Mouse (Mus musculus) kidney, embryonic 14.5 days (tissue): Measurements from ENCODE around the gene Rims4. TPM values are rescaled to one million over a fixed set of nuclear protein-coding genes. Genes with fewer than 3 reads are reported as not detected.

Experiments
- ATAC-seq: fragments of 200-750 bp; cut with Nextera tagmentation; 2 replicates; pipeline ENCODE4 v1.8.0; 2017; ENCODE audit warnings: moderate number of reproducible peaks, mild to moderate bottlenecking, moderate TSS enrichment, moderate library complexity; ENCODE audit not compliant: low FRiP score, low TSS enrichment
- H3K27ac ChIP-seq: fragments of 300-500 bp; sonication (generic); 2 replicates; pipeline ENCODE4 v1.5.1; 2014; ENCODE audit warnings: low read depth, mild to moderate bottlenecking, low read length, moderate library complexity, mixed read lengths
- H3K27me3 ChIP-seq: fragments of 300-500 bp; sonication (generic); 2 replicates; pipeline ENCODE4 v1.6.1; 2014; ENCODE audit warnings: mild to moderate bottlenecking, low read length; ENCODE audit not compliant: control insufficient read depth, insufficient read depth
- H3K36me3 ChIP-seq: fragments of 300-500 bp; sonication (generic); 2 replicates; pipeline ENCODE4 v1.6.1; 2014; ENCODE audit warnings: low read length, mixed read lengths; ENCODE audit not compliant: control insufficient read depth, insufficient read depth
- H3K4me1 ChIP-seq: fragments of 300-500 bp; sonication (generic); 2 replicates; pipeline ENCODE4 v1.6.1; 2014; ENCODE audit warnings: low read length, mixed read lengths; ENCODE audit not compliant: control insufficient read depth, insufficient read depth
- H3K4me2 ChIP-seq: fragments of 300-500 bp; sonication (generic); replicated peaks from 2 replicates; pipeline ENCODE4 v1.6.1; 2014; ENCODE audit warnings: low read depth, mild to moderate bottlenecking, low read length
- H3K4me3 ChIP-seq: fragments of 300-500 bp; sonication (generic); 2 replicates; pipeline ENCODE4 v1.5.1; 2014; ENCODE audit warnings: mild to moderate bottlenecking, low read length
- H3K9ac ChIP-seq: fragments of 300-500 bp; sonication (generic); 2 replicates; pipeline ENCODE4 v1.6.1; 2014; ENCODE audit warnings: low read depth, mild to moderate bottlenecking, low read length, moderate library complexity
- H3K9me3 ChIP-seq: fragments of 300-500 bp; sonication (generic); 2 replicates; pipeline ENCODE4 v1.6.1; 2016; ENCODE audit warnings: low read length; ENCODE audit not compliant: control insufficient read depth
- WGBS: fragments of 180-500 bp; shearing (Covaris S2); extraction: QIAGEN DNeasy Blood & Tissue Kit; methylation state at CpG from one replicate; pipeline ENCODE4 v1.1.7; 2014; 5-methylcytosine and 5-hydroxymethylcytosine counted together
- polyA plus RNA-seq: library from polyadenylated mRNA; unstranded; fragments of >200 nt; fragmentation: Nextera tagmentation; extraction: Ambion mirVana; gene quantifications from 2 replicates; pipeline ENCODE4 v1.2.1, GENCODE M21; 2014

Gene Rims4
- polyA plus RNA-seq, 1 experiment from 2014 or later = 0.70 TPM

DNA sequence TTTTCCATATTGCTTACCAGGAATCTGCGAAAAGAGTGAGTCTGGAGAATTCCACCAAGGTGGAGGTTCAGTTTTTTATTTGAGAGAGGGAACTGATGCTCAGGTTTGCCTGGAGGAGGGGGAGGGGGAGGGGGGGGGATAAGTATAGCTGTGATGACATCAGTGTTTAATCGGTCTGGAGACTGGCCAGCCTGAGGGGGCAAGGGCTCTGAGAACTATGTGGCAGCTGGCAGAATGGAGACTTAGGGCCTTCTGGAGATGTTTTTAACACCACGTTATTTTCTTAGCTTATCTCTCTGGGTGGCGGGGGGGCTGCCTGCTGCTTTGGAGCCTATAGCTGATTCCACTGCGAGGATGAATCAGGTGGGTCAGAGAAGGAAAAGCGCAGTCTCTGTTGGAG, 24.6 kb upstream of the Rims4 start:
- no peak for ATAC-seq
- no peaks in the 10 kb centered on the region for H3K9me3 ChIP-seq
- H3K4me2 ChIP-seq = no peak overlapping the region
- no peak overlapping the region for H3K27ac ChIP-seq
- no peak overlapping the region for H3K4me3 ChIP-seq
- 83% methylated on average over 6 of the region's 6 CpGs for WGBS
- no peaks in the 10 kb centered on the region for H3K36me3 ChIP-seq
- no peak overlapping the region for H3K9ac ChIP-seq
- H3K4me1 ChIP-seq = no peaks in the 10 kb centered on the region
- peaks cover 7% of the 10 kb centered on the region; the same call in 1 of the 2 replicates for H3K27me3 ChIP-seq

DNA sequence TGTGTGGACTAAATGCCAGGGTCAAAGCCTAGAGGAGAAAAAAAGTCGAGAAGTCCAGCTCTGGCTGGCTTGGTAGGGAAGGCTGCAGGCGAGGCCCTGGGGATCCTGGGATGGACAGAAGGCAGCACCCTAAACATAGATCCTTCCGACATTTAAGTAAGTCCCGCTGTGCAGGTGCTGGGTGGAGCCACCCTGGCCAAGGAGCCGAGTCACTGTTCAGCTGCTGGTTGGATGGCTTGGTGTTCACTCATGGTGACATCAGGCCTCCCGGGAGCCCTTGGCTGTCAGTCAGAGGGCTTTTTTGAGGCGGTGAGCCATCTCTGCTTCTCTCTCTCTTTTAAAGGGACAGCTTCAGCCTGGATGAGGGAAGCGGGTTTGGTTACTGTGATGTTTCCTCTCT, 21.0 kb upstream of the Rims4 start:
- Histone ChIP-seq H3K27ac (no peak overlapping the region), H3K4me3 (no peak overlapping the region), H3K27me3 (peaks cover 7% of the 10 kb centered on the region; the same call in 1 of the 2 replicates), H3K9ac (no peak overlapping the region), H3K4me2 (no peak overlapping the region), H3K36me3 (no peaks in the 10 kb centered on the region), H3K4me1 (no peaks in the 10 kb centered on the region), H3K9me3 (no peaks in the 10 kb centered on the region)
- ATAC-seq = no peak
- WGBS = 39% methylated on average over 8 of the region's 8 CpGs

DNA sequence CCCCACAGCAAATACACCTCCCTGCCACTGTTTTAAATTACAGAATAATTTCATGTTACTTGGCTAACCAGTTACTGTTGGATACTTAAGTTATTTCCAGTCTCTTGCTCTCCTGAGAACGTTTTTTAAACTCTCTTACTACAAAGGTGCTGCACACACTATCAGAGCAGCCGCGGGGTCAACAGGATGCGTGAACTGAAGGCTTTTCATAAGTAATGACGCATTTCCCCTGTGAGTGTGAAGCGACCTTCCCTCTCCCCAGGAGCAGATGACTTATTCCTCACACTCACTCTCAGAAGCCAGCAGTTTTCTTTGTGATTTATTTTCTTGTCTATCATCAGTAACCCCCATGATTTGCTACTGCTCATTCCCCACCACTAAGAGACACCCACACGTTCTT, 13.7 kb upstream of the Rims4 start:
- ATAC-seq = no peak
- H3K4me2 ChIP-seq = no peak overlapping the region
- WGBS = 47% methylated on average over 7 of the region's 7 CpGs
- H3K4me3 ChIP-seq = no peak overlapping the region
- no peaks in the 10 kb centered on the region for H3K36me3 ChIP-seq
- H3K9ac ChIP-seq = no peak overlapping the region
- H3K27ac ChIP-seq = no peak overlapping the region
- no peaks in the 10 kb centered on the region for H3K4me1 ChIP-seq
- no peaks in the 10 kb centered on the region for H3K27me3 ChIP-seq
- no peaks in the 10 kb centered on the region for H3K9me3 ChIP-seq

DNA sequence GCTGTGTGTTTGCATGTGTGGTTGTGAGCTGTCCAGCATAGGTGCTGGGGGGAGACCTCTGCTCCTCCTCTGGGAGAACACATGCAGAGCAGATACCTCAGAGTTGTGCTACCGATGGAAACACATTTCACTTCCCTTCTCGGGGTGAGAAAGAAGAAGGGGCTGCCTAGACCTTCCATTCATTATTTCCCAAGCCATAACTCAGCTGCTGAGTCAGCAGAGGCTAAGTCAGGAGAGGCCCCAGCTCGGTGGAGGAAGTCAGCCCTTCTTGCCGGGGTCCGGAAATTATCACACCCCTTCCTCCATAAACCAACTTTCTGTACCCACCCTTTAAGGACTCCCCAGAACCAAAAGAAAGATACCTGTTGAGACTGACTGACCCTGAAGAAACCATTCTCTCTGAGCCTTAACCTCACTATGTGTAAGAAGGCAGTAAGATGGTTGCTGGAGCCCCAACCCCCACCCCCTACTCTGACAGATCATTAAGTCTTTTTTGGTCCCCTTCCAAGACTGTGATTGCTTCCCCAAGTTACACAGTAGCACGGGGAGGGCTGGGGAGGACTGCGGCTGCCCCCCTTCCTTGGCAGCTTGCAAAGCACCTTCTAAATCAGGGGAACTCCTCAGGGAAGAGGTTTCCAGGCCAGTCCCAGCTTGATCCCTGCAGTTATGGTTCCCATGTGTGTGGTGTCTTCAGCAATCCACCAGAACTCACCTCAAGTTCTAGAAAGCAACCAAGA, 10.1 kb upstream of the Rims4 start:
- no peak for ATAC-seq

DNA sequence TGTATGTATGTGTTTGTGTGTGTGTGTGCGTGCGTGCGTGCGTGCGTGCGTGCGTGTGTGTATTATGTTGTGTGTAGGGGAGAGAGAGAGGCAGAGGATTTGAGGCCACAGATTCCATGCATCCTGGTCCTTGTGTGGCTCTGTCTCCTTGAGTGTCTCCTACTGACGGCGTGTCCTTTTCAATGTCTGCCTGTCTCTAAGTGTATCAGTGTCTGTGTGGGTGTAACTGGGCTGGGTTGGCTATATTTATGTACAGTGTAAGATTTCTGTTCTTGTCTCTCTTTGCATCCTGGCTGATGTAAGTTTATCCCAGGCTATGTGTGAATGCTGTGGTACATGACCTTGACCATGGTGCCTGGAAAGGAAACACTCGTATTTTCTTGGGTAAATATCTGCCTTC, 6.6 kb upstream of the Rims4 start:
- ATAC-seq = no peak
- Histone ChIP-seq H3K27me3 (peaks cover 12% of the 10 kb centered on the region), H3K9ac (no peak overlapping the region), H3K27ac (no peak overlapping the region), H3K4me2 (no peak overlapping the region), H3K36me3 (no peaks in the 10 kb centered on the region), H3K4me1 (no peaks in the 10 kb centered on the region), H3K9me3 (no peaks in the 10 kb centered on the region), H3K4me3 (no peak overlapping the region)
- WGBS = 74% methylated on average over 10 of the region's 10 CpGs

More for the DNA sequence above, 10.1 kb upstream of the Rims4 start:
- Histone ChIP-seq H3K9ac (no peak overlapping the region), H3K4me2 (no peak overlapping the region), H3K9me3 (no peaks in the 10 kb centered on the region), H3K4me3 (no peak overlapping the region), H3K4me1 (no peaks in the 10 kb centered on the region), H3K27ac (no peak overlapping the region), H3K27me3 (0 out of 2 replicates have a peak, but pooled peaks cover 2% of the 10 kb centered on the region), H3K36me3 (no peaks in the 10 kb centered on the region)
- 53% methylated on average over 7 of the region's 7 CpGs for WGBS

DNA sequence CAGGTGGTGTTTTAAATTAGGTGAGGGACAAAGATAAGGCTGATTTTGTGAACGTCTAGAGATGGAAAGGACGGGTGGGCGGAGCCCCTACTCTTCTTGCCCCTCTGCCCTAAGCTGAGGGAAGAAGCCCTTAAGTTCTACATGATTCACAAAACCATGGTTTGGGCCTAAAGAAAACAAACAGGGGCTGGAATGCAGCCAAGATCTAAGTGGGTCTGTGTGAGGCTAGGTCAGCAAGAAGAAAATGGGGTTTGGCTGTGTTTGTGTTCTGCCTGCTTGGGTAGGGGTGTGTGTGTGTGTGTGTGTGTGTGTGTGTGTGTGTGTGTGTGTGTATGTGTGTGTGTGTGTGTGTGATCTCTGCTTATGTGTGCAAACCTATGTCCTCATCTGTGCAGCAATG, 6.0 kb upstream of the Rims4 start:
- H3K27ac ChIP-seq = no peak overlapping the region
- 82% methylated on average over 3 of the region's 3 CpGs for WGBS
- no peaks in the 10 kb centered on the region for H3K4me1 ChIP-seq
- no peaks in the 10 kb centered on the region for H3K36me3 ChIP-seq
- ATAC-seq = no peak
- no peak overlapping the region for H3K9ac ChIP-seq
- H3K4me3 ChIP-seq = no peak overlapping the region
- H3K9me3 ChIP-seq = no peaks in the 10 kb centered on the region
- no peak overlapping the region for H3K4me2 ChIP-seq
- peaks cover 17% of the 10 kb centered on the region for H3K27me3 ChIP-seq

DNA sequence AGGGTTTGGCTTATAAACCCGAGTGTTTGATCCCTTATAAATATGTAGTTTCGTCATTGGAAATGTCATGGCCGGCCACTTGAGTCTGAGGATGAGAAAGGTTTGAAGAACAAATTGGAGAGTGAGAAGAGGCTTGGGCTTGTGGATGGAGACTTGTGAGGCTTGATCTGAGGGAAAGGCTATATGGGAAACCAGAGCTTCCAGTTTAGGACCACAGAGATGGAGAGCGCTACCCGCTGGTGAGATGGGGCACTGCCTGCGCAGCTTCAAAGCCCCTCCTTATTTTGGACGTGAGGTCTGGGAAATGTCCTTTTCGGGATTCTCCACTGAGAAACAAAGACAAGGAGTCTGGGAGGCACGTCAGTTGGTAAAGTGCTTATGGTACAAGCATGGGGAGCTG, 4.6 kb upstream of the Rims4 start:
- no peak overlapping the region for H3K4me3 ChIP-seq
- ATAC-seq = no peak
- H3K9ac ChIP-seq = no peak overlapping the region
- H3K4me2 ChIP-seq = no peak overlapping the region
- H3K9me3 ChIP-seq = no peaks in the 10 kb centered on the region
- no peak overlapping the region for H3K27ac ChIP-seq
- H3K36me3 ChIP-seq = no peaks in the 10 kb centered on the region
- 58% methylated on average over 9 of the region's 9 CpGs for WGBS
- H3K27me3 ChIP-seq = peaks cover 32% of the 10 kb centered on the region
- H3K4me1 ChIP-seq = 0 out of 2 replicates have a peak, but pooled peaks cover 4% of the 10 kb centered on the region

DNA sequence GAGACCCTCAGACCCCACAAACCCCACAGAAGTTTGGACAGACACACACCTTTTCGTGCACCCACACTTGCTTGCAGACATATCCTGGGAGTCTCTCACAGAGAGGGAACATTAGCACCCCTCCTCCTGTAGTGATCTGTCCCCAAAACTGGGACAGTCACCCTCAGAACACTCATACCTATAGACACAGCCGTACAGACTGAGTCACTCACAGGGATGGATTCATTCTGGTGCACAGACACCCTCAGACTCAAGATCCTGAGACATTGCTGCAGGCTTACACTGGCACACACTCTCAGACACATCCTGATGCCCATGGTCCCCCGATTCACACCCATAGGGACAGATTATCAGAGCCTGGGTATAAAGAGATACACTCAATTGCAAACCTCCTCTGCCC, 1.1 kb upstream of the Rims4 start:
- Histone ChIP-seq H3K4me3 (no peak overlapping the region), H3K9me3 (no peaks in the 10 kb centered on the region), H3K27ac (no peak overlapping the region), H3K36me3 (no peaks in the 10 kb centered on the region), H3K9ac (no peak overlapping the region), H3K4me2 (no peak overlapping the region), H3K27me3 (peaks cover 60% of the 10 kb centered on the region), H3K4me1 (0 out of 2 replicates have a peak, but pooled peaks cover 4% of the 10 kb centered on the region)
- ATAC-seq = no peak
- WGBS = 69% methylated on average over 3 of the region's 3 CpGs

DNA sequence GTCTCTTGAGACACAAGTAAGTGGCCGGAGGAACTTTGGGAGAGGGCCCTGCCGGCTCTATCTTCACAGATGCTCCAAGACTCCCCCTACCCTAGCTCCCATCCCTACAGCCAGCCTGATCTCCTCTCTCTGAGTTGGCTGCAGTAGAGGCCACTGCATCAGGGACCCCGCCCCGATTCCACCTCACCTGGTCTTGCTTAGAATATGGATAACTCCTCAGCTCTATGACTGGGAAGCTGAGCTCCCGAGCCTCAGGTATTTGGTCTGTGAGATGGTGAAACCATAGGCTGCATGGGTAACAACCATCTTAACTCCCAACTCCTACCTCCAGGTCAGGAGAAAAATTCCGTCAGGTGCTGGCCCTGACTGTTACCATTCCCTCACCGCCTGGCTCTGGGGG, 1.8 kb downstream of the Rims4 start:
- no peak overlapping the region for H3K4me2 ChIP-seq
- no peaks in the 10 kb centered on the region for H3K36me3 ChIP-seq
- H3K27ac ChIP-seq = no peak overlapping the region
- H3K9ac ChIP-seq = no peak overlapping the region
- WGBS = 81% methylated on average over 7 of the region's 7 CpGs
- 0 out of 2 replicates have a peak, but pooled peaks cover 4% of the 10 kb centered on the region for H3K4me1 ChIP-seq
- H3K27me3 ChIP-seq = peaks cover 67% of the 10 kb centered on the region
- no peak overlapping the region for H3K4me3 ChIP-seq
- H3K9me3 ChIP-seq = no peaks in the 10 kb centered on the region
- no peak for ATAC-seq
